Mouse (Mus musculus) cerebellum, adult 2 months (tissue): ENCODE results near the gene Eef2k.

Experiments used
- CTCF ChIP-seq: fragments of 200-500 bp; IDR thresholded peaks from 2 replicates; pipeline ENCODE4 v1.5.1; 2011; ENCODE audit warnings: low read depth, mild to moderate bottlenecking, control low read depth, low read length, moderate library complexity, borderline replicate concordance; ENCODE audit not compliant: insufficient read depth
- POLR2A ChIP-seq: fragments of 200-500 bp; IDR thresholded peaks from 2 replicates; pipeline ENCODE4 v1.6.1; 2011; ENCODE audit warnings: low read length, control low read depth, borderline replicate concordance; ENCODE audit not compliant: insufficient read depth

- TF ChIP-seq CTCF (no peak), POLR2A (no peak)
These were observed 75.9 kb downstream of the Eef2k start for GRCm38 (mm10) chr7:120918526-120918962.
